8 mouse cellular contexts compared by ENCODE assay signal in the genomic region with DNA sequence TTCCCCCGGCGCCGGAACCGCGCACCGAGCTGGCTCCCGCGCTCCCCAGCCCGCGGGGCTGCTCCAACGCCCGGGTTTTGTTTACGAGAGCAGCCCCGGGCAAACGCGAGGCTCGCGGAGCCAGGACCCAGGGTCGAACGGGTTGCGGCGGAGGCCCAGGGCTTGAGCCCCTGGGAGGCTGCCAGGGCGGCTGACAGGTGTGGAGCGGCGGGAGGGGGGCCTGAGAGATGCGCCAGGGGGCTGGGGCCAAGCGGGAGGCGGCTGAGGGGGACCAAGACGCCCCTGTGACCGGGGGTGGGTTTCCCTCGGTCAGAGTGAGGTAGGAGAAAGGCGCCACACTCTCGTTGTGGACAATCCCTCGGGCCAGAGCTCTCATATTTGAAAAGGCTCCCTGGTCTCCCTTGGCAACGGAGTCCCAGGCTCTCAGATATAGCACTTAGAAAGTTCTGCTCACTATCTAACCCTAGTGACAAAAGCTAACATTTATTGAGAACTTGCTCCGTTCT. TPM values are rescaled to one million over a fixed set of nuclear protein-coding genes. Genes with fewer than 3 reads are reported as not detected.
DNase-seq lines count a peak whose midpoint lies in the region; ATAC-seq and TF ChIP-seq lines count a peak whose summit lies in the region.

No protein-coding gene starts in this region.

- TF ChIP-seq EP300 in liver, postnatal 0 days (IDR thresholded peaks at IDR 0.05; ENCODE audit: low read depth), result no peak

- peak overlapping the region; percentile 65 for H3K4me2 ChIP-seq in hindbrain, embryonic 12.5 days (replicated peaks)
- H3K4me2 ChIP-seq in liver, postnatal 0 days (ENCODE audit: low read depth, low read length), result peak overlapping the region; percentile 94

- under 1% methylated on average over 35 of the region's 36 CpGs for WGBS in hindbrain, embryonic 12.5 days
- WGBS in liver, postnatal 0 days (ENCODE audit: insufficient replicate concordance), result 4% methylated on average over 35 of the region's 36 CpGs

- no peaks in the 10 kb centered on the region for H3K27me3 ChIP-seq in megakaryocyte, embryonic 14.5 days (replicated peaks)
- H3K27me3 ChIP-seq in hindbrain, embryonic 12.5 days, result peaks cover 43% of the 10 kb centered on the region
- peaks cover 44% of the 10 kb centered on the region for H3K27me3 ChIP-seq in liver, postnatal 0 days (ENCODE audit: insufficient read depth, low read length)
- H3K27me3 ChIP-seq in splenic B cell, adult 2 months (ENCODE audit: control insufficient read depth, insufficient read depth, low read length, poor library complexity, severe bottlenecking), result no peaks in the 10 kb centered on the region

- TF ChIP-seq CTCF in liver, postnatal 0 days (IDR thresholded peaks at IDR 0.05; ENCODE audit: low read depth), result no peak

- ATAC-seq in megakaryocyte, adult 5-6 weeks (ENCODE audit: poor library complexity, severe bottlenecking), result no peak
- peak; percentile 48 for ATAC-seq in hindbrain, embryonic 12.5 days (ENCODE audit: low FRiP score)
- no peak for ATAC-seq in liver, postnatal 0 days

- peak overlapping the region; percentile 100 for H3K4me3 ChIP-seq in megakaryocyte, embryonic 14.5 days (replicated peaks)
- H3K4me3 ChIP-seq in hindbrain, embryonic 12.5 days, result peak overlapping the region; percentile 78
- H3K4me3 ChIP-seq in liver, postnatal 0 days (ENCODE audit: low read depth, low read length), result peak overlapping the region; percentile 77

- no peaks in the 10 kb centered on the region for H3K9me3 ChIP-seq in megakaryocyte, embryonic 14.5 days
- H3K9me3 ChIP-seq in hindbrain, embryonic 12.5 days (replicated peaks), result no peaks in the 10 kb centered on the region
- H3K9me3 ChIP-seq in liver, postnatal 0 days (ENCODE audit: low read length), result no peaks in the 10 kb centered on the region

- H3K4me1 ChIP-seq in megakaryocyte, embryonic 14.5 days, result peaks cover 71% of the 10 kb centered on the region
- peaks cover 45% of the 10 kb centered on the region for H3K4me1 ChIP-seq in hindbrain, embryonic 12.5 days
- peaks cover 26% of the 10 kb centered on the region for H3K4me1 ChIP-seq in liver, postnatal 0 days (ENCODE audit: insufficient read depth)

- DNase-seq in adrenal gland, postnatal 36 days, result peak; percentile 24 to 36
- DNase-seq in embryo, embryonic 11 days, result peak; percentile 72
- DNase-seq in liver, postnatal 0 days, result peak; percentile 33
- peak; percentile 35 for DNase-seq in splenic B cell, adult 2 months (ENCODE audit: low read depth, low spot score)
- DNase-seq in layer of hippocampus, adult 9-10 months (ENCODE audit: low spot score), result no peak

- peaks cover 9% of the 10 kb centered on the region for H3K36me3 ChIP-seq in megakaryocyte, embryonic 14.5 days (replicated peaks; ENCODE audit: low read length)
- H3K36me3 ChIP-seq in hindbrain, embryonic 12.5 days, result no peaks in the 10 kb centered on the region
- no peaks in the 10 kb centered on the region for H3K36me3 ChIP-seq in liver, postnatal 0 days (replicated peaks; ENCODE audit: insufficient read depth, low read length)
- H3K36me3 ChIP-seq in splenic B cell, adult 2 months (ENCODE audit: control insufficient read depth, insufficient read depth, low read length, poor library complexity, severe bottlenecking), result no peaks in the 10 kb centered on the region

- H3K9ac ChIP-seq in hindbrain, embryonic 12.5 days, result peak overlapping the region; percentile 89
- peak overlapping the region; percentile 74 for H3K9ac ChIP-seq in liver, postnatal 0 days (replicated peaks)

- peak overlapping the region; percentile 95 for H3K27ac ChIP-seq in hindbrain, embryonic 12.5 days
- 0 out of 2 replicates have a peak overlapping the region, but pooled peaks have one; percentile 69 for H3K27ac ChIP-seq in liver, postnatal 0 days (ENCODE audit: low read depth)

RNA-seq across cellular contexts. Expression of a gene that starts 0.6 kb away (rescaled TPM):
- polyA plus RNA-seq in megakaryocyte, embryonic 14.5 days (2012; ENCODE audit: insufficient read depth, low replicate concordance), result 3.7 and 6.1 TPM in 2 replicates
- total RNA-seq in megakaryocyte, adult 5-6 weeks (2015), result 38.6 and 47.9 TPM in 2 replicates
- 29.9 and 33.5 TPM in 2 replicates for total RNA-seq in megakaryocyte, adult 5-6 weeks (2017)
- total RNA-seq in adrenal gland, postnatal 36 days (2021), result 1 to 10 TPM; 2.1 to 9.0 TPM
- polyA plus RNA-seq in hindbrain, embryonic 12.5 days (2016; fragmentation: Nextera tagmentation; extraction: Ambion mirVana), result 6.4 and 6.7 TPM in 2 replicates
- 2.7 and 2.8 TPM in 2 replicates for polyA plus RNA-seq in liver, postnatal 0 days (2015; fragmentation: Nextera tagmentation; extraction: Ambion mirVana)
